Mouse (Mus musculus) Muller cell, postnatal 12 days (primary cell): Measurements from ENCODE around the gene Rarres1.

ENCODE experiments used
- DNase-seq: peaks from one replicate; pipeline ENCODE4 v3.0.0-alpha.2; 2015; ENCODE audit errors: inconsistent ontology term

Rarres1 gene

GRCm38 (mm10) chr3:67493132-67493531, 22.2 kb downstream of the Rarres1 start:
- no peak for DNase-seq

DNA sequence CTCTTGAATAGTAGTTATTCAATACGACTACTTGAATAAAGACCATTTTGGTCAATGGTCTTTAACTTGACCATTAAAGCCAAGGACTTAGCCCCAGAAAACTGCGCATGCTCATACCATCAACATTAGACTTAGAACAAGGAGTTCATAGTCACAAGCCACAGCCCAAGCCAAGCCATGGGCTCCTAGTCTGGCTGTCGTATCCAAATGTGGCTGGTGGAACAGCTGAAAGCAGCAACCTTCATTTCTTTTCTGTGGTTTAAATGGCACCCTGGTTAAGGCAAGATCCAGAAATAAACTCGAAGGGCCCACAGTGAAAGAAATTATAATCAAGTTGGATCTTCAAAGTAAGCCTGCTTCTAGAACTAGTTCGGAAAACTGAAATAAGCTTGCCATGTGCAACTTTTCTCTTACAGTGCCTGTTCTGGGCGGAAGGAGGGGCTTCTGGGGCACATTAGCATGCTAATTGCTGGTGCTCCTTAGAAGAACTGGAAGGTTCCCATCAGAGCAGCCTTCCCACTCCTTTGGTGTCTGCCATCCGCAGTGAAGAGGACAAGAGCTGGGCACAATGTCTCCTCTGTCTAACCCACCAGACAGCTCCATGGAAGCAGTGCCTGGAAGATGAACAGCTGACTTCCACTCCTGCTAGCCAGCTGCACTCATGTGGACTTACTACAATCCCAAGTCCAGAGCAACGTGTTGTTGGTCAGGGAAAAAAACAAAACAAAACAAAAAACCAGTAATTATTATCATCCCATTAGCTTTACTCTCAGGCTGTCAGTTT, 23.0 kb downstream of the Rarres1 start:
- DNase-seq, result no peak

DNA sequence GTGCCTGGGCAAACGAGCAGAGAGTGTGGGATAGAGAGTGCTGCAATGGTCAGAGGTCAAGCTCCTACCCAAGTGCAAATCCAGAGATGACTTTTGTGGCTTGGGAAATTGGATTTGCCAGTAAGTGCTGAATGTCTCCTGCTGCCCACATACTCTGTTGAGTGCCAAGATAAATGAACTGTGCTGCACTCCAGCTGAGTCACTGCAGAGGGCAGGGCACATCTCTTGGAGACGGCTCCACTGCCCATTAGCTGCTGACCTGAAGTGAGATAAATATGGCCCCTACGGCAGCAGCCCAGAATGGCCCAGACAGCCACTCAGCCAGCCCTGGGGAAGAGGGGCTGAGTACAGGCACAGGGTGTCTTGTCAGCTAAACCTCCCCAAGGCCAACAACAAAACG, 25.2 kb downstream of the Rarres1 start:
- DNase-seq, result peak; percentile 71

GRCm38 (mm10) chr3:67485233-67485632, 30.1 kb downstream of the Rarres1 start:
- DNase-seq, result no peak

DNA sequence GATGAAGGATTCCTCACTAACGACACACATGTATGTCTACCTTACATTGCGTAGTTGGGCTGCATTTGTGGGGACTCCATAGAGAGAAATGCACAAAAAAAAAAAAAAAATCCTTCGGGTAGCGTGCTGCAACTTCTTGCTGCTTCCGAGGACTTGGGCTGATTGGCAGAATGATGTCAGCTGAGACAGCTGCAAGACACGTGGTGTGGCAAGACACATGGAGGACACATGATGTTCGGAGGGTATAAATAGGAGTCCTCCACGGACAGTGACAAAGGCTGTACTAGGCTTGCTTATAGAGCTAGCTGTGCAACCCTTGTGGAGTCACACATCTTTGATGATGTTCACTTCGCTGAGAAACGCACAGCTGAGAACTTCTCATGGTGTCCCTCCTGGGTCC, 32.9 kb downstream of the Rarres1 start:
- no peak for DNase-seq

- no peak for DNase-seq
Observed at GRCm38 (mm10) chr3:67479806-67480205, 35.5 kb downstream of the Rarres1 start.

DNA sequence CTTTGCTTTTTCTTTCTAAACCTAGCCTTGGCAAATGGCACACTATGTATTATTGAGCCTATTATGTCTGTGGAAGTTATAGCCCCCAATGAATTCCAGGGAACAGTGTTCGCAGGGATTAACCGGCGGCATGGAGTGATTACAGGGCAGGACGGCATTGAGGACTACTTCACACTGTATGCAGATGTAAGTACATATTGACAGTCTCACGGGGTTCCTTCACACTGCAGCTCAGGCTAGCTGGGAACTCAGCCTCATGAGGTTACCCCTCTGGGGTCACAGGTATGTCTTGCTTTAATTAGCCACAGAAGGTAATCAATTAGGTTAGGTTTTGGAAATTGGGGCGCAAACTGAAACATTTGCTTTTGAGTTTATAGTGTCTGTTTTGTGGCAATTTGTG, 41.9 kb downstream of the Rarres1 start:
- DNase-seq, result no peak

DNA sequence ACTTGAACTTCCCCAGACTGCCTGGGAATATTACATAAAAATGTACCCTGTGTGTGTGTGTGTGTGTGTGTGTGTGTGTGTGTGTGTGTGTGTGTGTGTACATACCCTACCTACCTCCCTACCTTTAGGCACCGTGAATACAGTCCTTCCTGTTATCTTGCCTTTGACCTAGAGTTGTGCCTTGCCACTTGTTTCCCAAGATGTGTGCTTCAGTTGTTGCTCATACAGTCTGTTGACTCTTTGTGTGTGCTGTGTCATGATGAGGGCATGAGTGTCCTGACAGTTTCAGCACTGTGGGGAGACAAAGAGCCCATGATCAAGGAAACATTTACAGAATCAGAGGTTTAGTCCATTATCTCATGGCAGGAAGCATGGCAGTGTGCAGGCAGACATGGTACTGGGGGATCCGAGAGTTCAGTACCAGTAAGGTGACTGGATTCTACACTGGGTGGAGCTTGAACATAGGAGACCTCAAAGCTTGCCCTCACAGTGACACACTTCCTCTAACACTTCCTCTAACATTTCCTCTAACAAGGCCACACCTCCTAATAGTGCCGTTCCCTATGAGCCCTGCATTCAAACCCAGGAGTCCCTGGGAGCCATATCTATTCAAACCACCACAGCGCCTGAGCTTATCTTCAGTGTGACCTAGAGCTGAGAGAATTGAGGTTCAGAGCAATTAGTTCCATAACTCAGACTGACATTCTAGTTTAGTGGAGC, 43.8 kb downstream of the Rarres1 start:
- no peak for DNase-seq

GRCm38 (mm10) chr3:67467281-67467680, 48.0 kb downstream of the Rarres1 start:
- no peak for DNase-seq

DNA sequence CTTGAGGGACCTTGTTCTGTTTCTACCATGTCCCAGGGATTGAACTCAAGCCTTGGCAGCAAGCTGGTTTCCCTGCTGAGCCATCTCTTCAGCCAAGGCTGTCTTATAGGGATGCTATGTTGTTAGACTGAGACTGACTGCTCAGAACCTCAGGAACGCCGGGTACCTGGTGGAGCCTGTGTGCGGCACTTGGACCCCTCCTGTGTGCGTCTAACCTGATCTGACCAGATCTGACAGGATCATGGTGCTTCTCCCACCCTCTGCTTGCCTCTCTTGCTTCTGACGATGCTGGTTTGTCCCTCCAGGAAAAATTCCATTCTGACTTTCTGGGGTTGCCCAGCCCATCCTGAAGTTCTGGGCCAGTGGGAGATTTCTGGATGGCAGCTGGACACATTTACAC, 48.7 kb downstream of the Rarres1 start:
- no peak for DNase-seq

DNA sequence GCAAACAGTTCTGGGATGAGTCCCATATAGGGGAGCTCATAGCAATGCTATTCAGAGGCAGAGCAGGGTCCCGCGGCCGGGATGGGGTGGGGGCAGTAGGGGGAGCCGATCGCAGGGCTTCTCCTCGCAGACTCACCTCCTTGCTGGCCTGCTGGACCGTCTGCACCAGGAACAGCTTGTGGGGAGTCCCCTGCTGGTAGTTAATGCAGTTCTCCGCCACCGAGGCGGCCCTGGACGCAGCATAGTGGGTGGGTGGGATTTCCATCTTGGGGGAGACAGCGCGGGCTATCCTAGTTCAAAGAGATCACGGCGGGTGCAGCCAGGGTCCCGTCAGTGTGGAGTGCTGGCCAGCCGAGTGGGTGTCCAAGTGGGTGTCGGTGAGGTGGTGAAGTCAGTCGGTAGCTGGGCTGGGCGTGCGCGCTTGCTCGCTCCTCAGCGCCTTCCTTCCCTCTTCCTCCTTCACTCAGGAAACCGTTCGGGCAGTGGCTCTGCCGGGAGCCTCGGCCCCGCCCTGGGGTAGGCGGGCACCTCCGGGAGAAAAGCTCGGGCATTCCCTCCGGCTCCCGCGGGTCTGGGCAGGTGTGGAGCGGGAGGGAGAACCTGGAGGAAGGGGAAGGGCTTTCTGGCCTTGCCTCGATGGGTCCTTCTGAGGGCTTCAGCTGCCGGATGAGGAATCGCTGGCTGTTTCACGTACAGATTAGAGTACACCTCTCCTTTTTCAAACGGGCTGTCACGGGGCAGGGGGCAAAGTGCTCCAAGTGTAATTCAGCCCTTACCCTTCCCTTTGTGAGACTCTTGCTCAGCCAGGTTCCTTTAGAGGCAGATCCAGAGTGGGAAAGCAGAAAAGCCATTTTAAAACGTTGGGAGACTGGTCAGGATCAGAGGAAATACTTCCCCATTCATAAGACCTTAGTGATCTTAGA, 51.6 kb downstream of the Rarres1 start, which contains the start of gene Lxn:
TSS of gene Lxn (minus strand) at position 477 of the 923 bp plus-strand sequence.
- DNase-seq, result peak; percentile 81

DNA sequence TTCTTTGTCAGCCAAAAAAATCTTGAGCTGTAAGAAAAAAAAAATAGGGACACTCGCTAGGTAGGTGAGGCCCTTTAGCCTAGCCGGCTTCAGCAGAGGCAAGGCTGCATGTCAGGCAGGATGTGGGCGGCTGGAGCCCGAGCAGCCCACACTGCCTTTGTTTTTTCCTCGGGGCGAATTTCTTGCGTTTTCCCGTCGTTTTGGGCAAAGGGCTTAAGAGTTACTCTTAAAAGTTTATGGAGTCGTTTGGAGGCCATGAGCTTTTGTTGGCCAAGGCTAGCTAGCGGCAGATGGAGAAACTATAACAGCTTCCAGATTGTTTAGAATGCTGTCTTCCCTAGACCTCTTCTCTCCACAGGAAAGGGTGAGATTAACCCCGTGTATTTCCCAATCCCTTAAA, 52.3 kb downstream of the Rarres1 start:
- peak; percentile 20 for DNase-seq

- no peak for DNase-seq
Observed at GRCm38 (mm10) chr3:67462578-67462977, 52.7 kb downstream of the Rarres1 start.

DNA sequence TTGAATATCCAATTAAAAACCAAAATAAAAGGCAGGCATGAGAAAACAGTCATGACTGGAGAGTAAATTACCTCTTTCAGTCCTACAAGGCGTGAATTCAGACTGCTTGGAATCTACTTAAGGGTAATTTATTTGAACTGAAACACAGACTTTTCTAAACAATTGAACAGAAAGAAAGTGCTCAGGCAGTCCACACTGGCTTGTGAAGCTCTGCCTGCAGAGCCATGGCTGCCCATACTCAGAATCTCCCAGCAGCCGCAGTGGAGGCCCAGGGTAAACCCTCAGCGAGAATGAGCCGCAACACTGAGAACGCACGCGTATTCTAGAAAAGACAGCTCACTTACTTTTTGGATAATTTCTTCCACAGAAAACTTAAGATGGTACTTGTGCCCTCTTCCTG, 53.3 kb downstream of the Rarres1 start:
- no peak for DNase-seq

GRCm38 (mm10) chr3:67459881-67460280, 55.4 kb downstream of the Rarres1 start:
- DNase-seq, result no peak

- DNase-seq, result peak; percentile 80
Observed at GRCm38 (mm10) chr3:67450601-67451210, 64.6 kb downstream of the Rarres1 start.

DNA sequence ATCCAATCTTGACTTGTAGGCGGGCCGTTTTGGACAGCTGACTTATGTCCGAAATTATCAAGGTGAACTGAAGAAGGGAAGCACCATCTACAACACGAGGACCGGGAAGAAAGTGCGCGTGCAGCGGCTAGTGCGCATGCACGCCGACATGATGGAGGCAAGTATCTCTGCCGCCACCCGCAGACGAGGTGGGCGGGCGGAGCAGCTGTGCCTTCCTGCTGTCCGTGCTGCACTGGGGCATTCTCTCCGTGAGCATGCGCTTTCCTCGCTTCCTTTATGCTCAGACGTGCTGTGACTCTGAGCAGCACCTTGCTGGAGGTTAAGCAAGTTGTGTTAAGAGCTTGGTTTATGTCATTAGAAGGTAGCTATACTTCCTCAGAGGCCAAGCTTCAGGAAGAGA, 65.7 kb downstream of the Rarres1 start:
- no peak for DNase-seq

- no peak for DNase-seq
Observed at GRCm38 (mm10) chr3:67447143-67447542, 68.2 kb downstream of the Rarres1 start.

GRCm38 (mm10) chr3:67434011-67434410, 81.3 kb downstream of the Rarres1 start:
- no peak for DNase-seq

DNA sequence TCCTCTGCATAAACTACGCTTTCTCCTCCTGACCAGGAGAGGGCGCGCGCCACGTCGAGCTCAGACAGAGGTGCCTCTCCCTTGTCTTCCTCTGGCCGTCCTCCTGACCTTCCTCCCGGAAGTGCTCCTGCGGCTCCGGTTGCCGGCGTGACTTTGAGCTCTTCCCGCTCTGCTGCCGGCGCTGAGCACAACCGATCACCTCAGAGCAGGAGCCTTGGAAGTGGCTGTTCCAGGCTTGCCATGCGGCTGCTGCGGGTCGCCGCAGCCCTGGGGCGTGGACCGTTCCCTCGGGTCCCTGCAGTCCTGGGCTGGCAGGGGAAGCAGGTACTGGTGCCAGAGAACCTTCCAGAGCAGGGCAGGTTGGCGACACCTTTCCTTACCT, 85.3 kb downstream of the Rarres1 start, which contains the start of gene Gfm1:
TSS of gene Gfm1 (plus strand) at position 98 of the 382 bp plus-strand sequence.
- peak; percentile 87 for DNase-seq

DNA sequence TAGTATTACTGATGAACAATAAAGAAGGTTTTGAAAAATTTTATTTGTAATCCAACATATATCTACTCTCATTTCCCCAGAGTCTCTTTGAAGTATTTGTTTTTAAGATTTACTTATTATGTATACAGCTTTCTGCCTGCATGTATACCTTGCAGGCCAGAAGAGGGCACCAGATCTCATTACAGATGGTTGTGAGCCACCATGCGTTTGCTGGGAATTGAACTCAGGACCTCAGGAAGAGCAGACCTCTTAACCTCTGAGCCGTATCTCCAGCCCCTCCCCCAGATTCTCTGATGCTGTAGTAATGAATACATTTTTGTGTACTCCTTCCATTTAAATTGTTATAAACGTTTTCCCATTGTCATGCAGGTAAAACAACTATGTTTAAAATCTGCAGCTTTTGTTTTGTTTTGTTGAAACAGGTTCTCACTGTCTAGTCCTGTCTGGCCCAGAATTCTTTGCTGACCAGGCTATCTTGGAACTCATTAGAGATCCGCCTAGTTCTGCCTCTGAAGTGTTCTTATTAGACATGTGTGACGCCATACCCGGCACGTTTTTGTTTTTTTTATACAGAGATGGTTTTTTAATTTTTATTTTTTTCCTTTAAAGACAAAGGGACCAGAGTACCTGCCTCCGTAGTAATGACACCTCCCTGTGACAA, 85.9 kb downstream of the Rarres1 start:
- no peak for DNase-seq
